Comparison of ENCODE assay signal across 24 mouse cellular contexts in genomic region chr9:121547431-121547830, GRCm38 (mm10). TPM values are rescaled to one million over a fixed set of nuclear protein-coding genes. Genes with fewer than 3 reads are reported as not detected.
A peak's percentile ranks its signal among the peaks of the same experiment; 100 is the strongest.
DNase-seq lines count a peak whose midpoint lies in the region; ATAC-seq lines count a peak whose summit lies in the region.
"Had no signal": no experiment of that assay in that cellular context is flagged by ENCODE, and none has a peak within 500 bp of the region (broad histone marks: within the 10 kb centered on the region; RNA-seq: fewer than 3 reads in every experiment).

No protein-coding gene starts in this region.

- no peak overlapping the region for H3K27ac ChIP-seq in forebrain, embryonic 11.5 days (ENCODE audit: low read depth, low read length)
- H3K27ac ChIP-seq in forebrain, embryonic 14.5 days (ENCODE audit: low read depth, low read length): no peak overlapping the region
- H3K27ac ChIP-seq in intestine, embryonic 16.5 days (ENCODE audit: low read length): peak overlapping the region; percentile 20
- H3K27ac ChIP-seq: embryonic facial prominence, embryonic 10.5 days; embryonic facial prominence, embryonic 12.5 days; forebrain, embryonic 12.5 days; forebrain, embryonic 15.5 days had no signal

- no peak overlapping the region for H3K4me2 ChIP-seq in forebrain, embryonic 11.5 days (ENCODE audit: low read depth, low read length, severe bottlenecking)
- no peak overlapping the region for H3K4me2 ChIP-seq in forebrain, embryonic 14.5 days (ENCODE audit: low read length)
- no peak overlapping the region for H3K4me2 ChIP-seq in intestine, embryonic 16.5 days (ENCODE audit: low read depth, low read length)
- H3K4me2 ChIP-seq: embryonic facial prominence, embryonic 12.5 days; forebrain, embryonic 12.5 days; forebrain, embryonic 15.5 days had no signal

- H3K9ac ChIP-seq in forebrain, embryonic 11.5 days (ENCODE audit: low read length): no peak overlapping the region
- no peak overlapping the region for H3K9ac ChIP-seq in forebrain, embryonic 14.5 days (ENCODE audit: low read length)
- H3K9ac ChIP-seq in intestine, embryonic 16.5 days (ENCODE audit: low read depth, low read length): no peak overlapping the region
- H3K9ac ChIP-seq: embryonic facial prominence, embryonic 12.5 days; forebrain, embryonic 12.5 days; forebrain, embryonic 15.5 days; forebrain, postnatal 0 days had no signal

- no peaks in the 10 kb centered on the region for H3K4me1 ChIP-seq in forebrain, embryonic 11.5 days (replicated peaks; ENCODE audit: control insufficient read depth, insufficient read depth, low read length)
- H3K4me1 ChIP-seq in forebrain, embryonic 14.5 days (ENCODE audit: control insufficient read depth, insufficient read depth, low read length): peaks cover 13% of the 10 kb centered on the region
- H3K4me1 ChIP-seq in intestine, embryonic 16.5 days (ENCODE audit: control insufficient read depth, insufficient read depth, low read length): peaks cover 16% of the 10 kb centered on the region
- H3K4me1 ChIP-seq: embryonic facial prominence, embryonic 10.5 days; embryonic facial prominence, embryonic 12.5 days had no signal

- no peaks in the 10 kb centered on the region for H3K9me3 ChIP-seq in forebrain, embryonic 11.5 days (ENCODE audit: control insufficient read depth, low read length)
- no peaks in the 10 kb centered on the region for H3K9me3 ChIP-seq in forebrain, embryonic 14.5 days (replicated peaks; ENCODE audit: control insufficient read depth, low read length)
- H3K9me3 ChIP-seq in intestine, embryonic 16.5 days (ENCODE audit: control insufficient read depth, low read length): no peaks in the 10 kb centered on the region
- H3K9me3 ChIP-seq: embryonic facial prominence, embryonic 10.5 days; embryonic facial prominence, embryonic 12.5 days; forebrain, embryonic 12.5 days; forebrain, embryonic 15.5 days; G1E had no signal

- WGBS in forebrain, embryonic 11.5 days: 77% methylated on average over 4 of the region's 4 CpGs
- WGBS in forebrain, embryonic 14.5 days: 70% methylated on average over 4 of the region's 4 CpGs
- WGBS in intestine, embryonic 16.5 days: 46% methylated on average over 4 of the region's 4 CpGs

- no peaks in the 10 kb centered on the region for H3K27me3 ChIP-seq in forebrain, embryonic 11.5 days (ENCODE audit: control insufficient read depth, insufficient read depth, low read length)
- no peaks in the 10 kb centered on the region for H3K27me3 ChIP-seq in forebrain, embryonic 14.5 days (replicated peaks; ENCODE audit: control insufficient read depth, insufficient read depth, low read length)
- H3K27me3 ChIP-seq in intestine, embryonic 16.5 days (replicated peaks; ENCODE audit: control insufficient read depth, insufficient read depth, low read length): no peaks in the 10 kb centered on the region
- H3K27me3 ChIP-seq: embryonic facial prominence, embryonic 12.5 days; forebrain, embryonic 15.5 days had no signal

- DNase-seq in forebrain, embryonic 11.5 days (ENCODE audit: low spot score): peak; percentile 24
- no peak for DNase-seq in forebrain, embryonic 14.5 days (ENCODE audit: low spot score)
- no peak for DNase-seq in gastrocnemius, adult 18-20 months (ENCODE audit: low spot score)
- DNase-seq: adrenal gland, adult 8-10 months; adrenal gland, postnatal 14 days; adrenal gland, postnatal 36 days; B cell, adult 2 months; cerebellum, adult 11-12 months; cerebellum, adult 2 months; cerebellum, adult 9-10 months; cerebellum, postnatal 10 days; cerebellum, postnatal 25 days; forebrain, postnatal 0 days had no signal

- no peaks in the 10 kb centered on the region for H3K36me3 ChIP-seq in forebrain, embryonic 11.5 days (ENCODE audit: control insufficient read depth, insufficient read depth, low read length)
- no peaks in the 10 kb centered on the region for H3K36me3 ChIP-seq in forebrain, embryonic 14.5 days (ENCODE audit: control insufficient read depth, insufficient read depth, low read length)
- H3K36me3 ChIP-seq in intestine, embryonic 16.5 days (ENCODE audit: control insufficient read depth, insufficient read depth, low read length): no peaks in the 10 kb centered on the region
- H3K36me3 ChIP-seq: embryonic facial prominence, embryonic 10.5 days; embryonic facial prominence, embryonic 12.5 days; forebrain, embryonic 12.5 days; forebrain, embryonic 15.5 days; G1E had no signal

- H3K4me3 ChIP-seq in forebrain, embryonic 11.5 days (ENCODE audit: low read depth, low read length): no peak overlapping the region
- no peak overlapping the region for H3K4me3 ChIP-seq in forebrain, embryonic 14.5 days (ENCODE audit: low read depth, low read length)
- H3K4me3 ChIP-seq in intestine, embryonic 16.5 days (ENCODE audit: low read length): no peak overlapping the region
- H3K4me3 ChIP-seq: embryonic facial prominence, embryonic 10.5 days; embryonic facial prominence, embryonic 12.5 days; forebrain, embryonic 12.5 days; forebrain, embryonic 15.5 days had no signal

- no peak for ATAC-seq in forebrain, embryonic 11.5 days (replicated peaks; ENCODE audit: low FRiP score)
- ATAC-seq in forebrain, embryonic 14.5 days: no peak
- ATAC-seq in intestine, embryonic 16.5 days: peak; percentile 93
- ATAC-seq in granulocyte monocyte progenitor cell, adult 5-6 weeks (replicated peaks; ENCODE audit: poor library complexity, severe bottlenecking): no peak
- ATAC-seq: activated CD4-positive, CD25-positive, alpha-beta regulatory T cell, adult 4 months; CD4-positive, CD25-positive, alpha-beta regulatory T cell, adult 4 months; forebrain, embryonic 15.5 days; forebrain, postnatal 0 days; Patski had no signal

RNA-seq across cellular contexts. Expression of gene Cck, which starts 51.9 kb away (rescaled TPM):
- 2.5 and 4.4 TPM in 2 replicates for polyA plus RNA-seq in forebrain, embryonic 11.5 days (2014; fragmentation: Nextera tagmentation; extraction: Ambion mirVana)
- polyA plus RNA-seq in forebrain, embryonic 14.5 days (2014; fragmentation: Nextera tagmentation; extraction: Ambion mirVana): 27.1 and 30.2 TPM in 2 replicates
- 65.7 and 70.7 TPM in 2 replicates for polyA plus RNA-seq in intestine, embryonic 16.5 days (2015; fragmentation: Nextera tagmentation; extraction: Ambion mirVana)
- total RNA-seq in gastrocnemius, adult 18-20 months (2021): not detected
- not detected in 2 replicates for total RNA-seq in granulocyte monocyte progenitor cell, adult 5-6 weeks (2014; fragmentation: Nextera tagmentation)
- total RNA-seq in granulocyte monocyte progenitor cell, adult 5-6 weeks (2017): not detected in 2 replicates
- total RNA-seq: adrenal gland, postnatal 14 days; CH12.LX; G1E had no signal
- polyA plus RNA-seq: activated CD4-positive, CD25-positive, alpha-beta regulatory T cell, adult 4 months; CD4-positive, CD25-positive, alpha-beta regulatory T cell, adult 4 months; G1E; Patski had no signal
